Mouse (Mus musculus) effector memory CD4-positive, alpha-beta T cell, adult 7 months (primary cell): ENCODE measurements around the gene Zscan29. TPM values are rescaled to one million over a fixed set of nuclear protein-coding genes. Genes with fewer than 3 reads are reported as not detected.

Experiments used
- polyA plus RNA-seq: library from polyadenylated mRNA; unstranded; fragments of 100-300 nt; shearing (Covaris generic); gene quantifications from one replicate; pipeline ENCODE4 v1.2.1, GENCODE M21; 2017

The Zscan29 gene
- polyA plus RNA-seq: 23.4 TPM

GRCm38 (mm10) chr2:121170980-121171742 is at the start of gene Zscan29:
Gene Zscan29, minus strand, starts transcription at chr2:121171125.

GRCm38 (mm10) chr2:121170481-121170971 is 399 bp downstream of the Zscan29 start, which contains the start of gene Tubgcp4:
Gene Tubgcp4, plus strand, starts transcription at chr2:121170654.

GRCm38 (mm10) chr2:121140018-121140882 is 30.7 kb downstream of the Zscan29 start, which contains the start of the genes Adal and Lcmt2:
Gene Adal, plus strand, starts transcription at chr2:121140428.
Gene Lcmt2, minus strand, starts transcription at chr2:121140653.

GRCm38 (mm10) chr2:121109695-121110094 is 61.2 kb downstream of the Zscan29 start, which contains the start of gene Tgm7:
Gene Tgm7, minus strand, starts transcription at chr2:121109795.

Other genes with a start within 250 kb of the Zscan29 start
- 46.8 TPM for gene Ubr1, start 200.4 kb downstream of the Zscan29 start, polyA plus RNA-seq
- gene Tmem62, start 194.1 kb downstream of the Zscan29 start, polyA plus RNA-seq: 21.4 TPM
- gene Ccndbp1, start 162.7 kb downstream of the Zscan29 start, polyA plus RNA-seq: 110 TPM
- 0.78 TPM for gene Epb42, start 134.1 kb downstream of the Zscan29 start, polyA plus RNA-seq
- not detected for gene Tgm5, start 85.3 kb downstream of the Zscan29 start, polyA plus RNA-seq
- not detected for gene Tgm7, start 61.3 kb downstream of the Zscan29 start, polyA plus RNA-seq
- gene Adal, start 30.7 kb downstream of the Zscan29 start, polyA plus RNA-seq: 5.4 TPM
- gene Lcmt2, start 30.5 kb downstream of the Zscan29 start, polyA plus RNA-seq: 12.6 TPM
- 49.8 TPM for gene Tubgcp4, start 471 bp downstream of the Zscan29 start, polyA plus RNA-seq
- gene Trp53bp1, start 100.3 kb upstream of the Zscan29 start, polyA plus RNA-seq: 65.7 TPM
- 0.85 TPM for gene Map1a, start 118.5 kb upstream of the Zscan29 start, polyA plus RNA-seq
- 6.9 TPM for gene Ppip5k1, start 184.3 kb upstream of the Zscan29 start, polyA plus RNA-seq
- 1.6 TPM for gene Ckmt1, start 186.6 kb upstream of the Zscan29 start, polyA plus RNA-seq
- gene Strc, start 216.0 kb upstream of the Zscan29 start, polyA plus RNA-seq: not detected
- gene Pdia3, start 242.7 kb upstream of the Zscan29 start, polyA plus RNA-seq: 374 TPM
- 0.55 TPM for gene Catsper2, start 242.7 kb upstream of the Zscan29 start, polyA plus RNA-seq